Mouse (Mus musculus): ENCODE results near the gene Bola3. TPM values are rescaled to one million over a fixed set of nuclear protein-coding genes. Genes with fewer than 3 reads are reported as not detected.
A peak's percentile ranks its signal among the peaks of the same experiment; 100 is the strongest.

Bola3 gene
- polyA plus RNA-seq, 1 experiment, result 60.8 TPM

GRCm38 (mm10) chr6:83354856-83355781 lies 6.2 kb downstream of the Bola3 start:
- peaks cover 2% of the 10 kb centered on the region; the same call in 1 of the 2 replicates for H3K4me1 ChIP-seq (ENCODE audit: control insufficient read depth, insufficient read depth, low read length)
- H3K4me3 ChIP-seq (ENCODE audit: insufficient read depth, low read length), result no peak overlapping the region
- TF ChIP-seq POLR2A (IDR thresholded peaks at IDR 0.05; ENCODE audit: extremely low read depth, insufficient read depth, low read length) (no peak), CTCF (IDR thresholded peaks at IDR 0.05; ENCODE audit: extremely low read depth, insufficient read depth, low read length) (no peak)
- no peak overlapping the region for H3K27ac ChIP-seq (ENCODE audit: insufficient read depth, low read length)

GRCm38 (mm10) chr6:83356569-83357138 lies 7.7 kb downstream of the Bola3 start:
- Histone ChIP-seq H3K4me1 (ENCODE audit: control insufficient read depth, insufficient read depth, low read length) (no peaks in the 10 kb centered on the region), H3K4me3 (ENCODE audit: insufficient read depth, low read length) (no peak overlapping the region), H3K27ac (ENCODE audit: insufficient read depth, low read length) (no peak overlapping the region)
- no peak for TF ChIP-seq POLR2A (IDR thresholded peaks at IDR 0.05; ENCODE audit: extremely low read depth, insufficient read depth, low read length)
- peak; percentile 90 for TF ChIP-seq CTCF (IDR thresholded peaks at IDR 0.05; ENCODE audit: extremely low read depth, insufficient read depth, low read length)

- H3K27ac ChIP-seq (ENCODE audit: insufficient read depth, low read length), result no peak overlapping the region
- H3K4me3 ChIP-seq (ENCODE audit: insufficient read depth, low read length), result no peak overlapping the region
- H3K4me1 ChIP-seq (ENCODE audit: control insufficient read depth, insufficient read depth, low read length), result no peaks in the 10 kb centered on the region
- TF ChIP-seq CTCF (IDR thresholded peaks at IDR 0.05; ENCODE audit: extremely low read depth, insufficient read depth, low read length) (no peak), POLR2A (IDR thresholded peaks at IDR 0.05; ENCODE audit: extremely low read depth, insufficient read depth, low read length) (no peak)
Observed at GRCm38 (mm10) chr6:83357436-83357835, 8.5 kb downstream of the Bola3 start.

GRCm38 (mm10) chr6:83361523-83362248 lies 12.7 kb downstream of the Bola3 start:
- H3K4me1 ChIP-seq (ENCODE audit: control insufficient read depth, insufficient read depth, low read length), result no peaks in the 10 kb centered on the region
- no peak for TF ChIP-seq CTCF (IDR thresholded peaks at IDR 0.05; ENCODE audit: extremely low read depth, insufficient read depth, low read length)
- TF ChIP-seq POLR2A (IDR thresholded peaks at IDR 0.05; ENCODE audit: extremely low read depth, insufficient read depth, low read length), result no peak
- no peak overlapping the region for H3K27ac ChIP-seq (ENCODE audit: insufficient read depth, low read length)
- no peak overlapping the region for H3K4me3 ChIP-seq (ENCODE audit: insufficient read depth, low read length)

GRCm38 (mm10) chr6:83363075-83363474 lies 14.1 kb downstream of the Bola3 start:
- no peaks in the 10 kb centered on the region for H3K4me1 ChIP-seq (ENCODE audit: control insufficient read depth, insufficient read depth, low read length)
- no peak overlapping the region for H3K27ac ChIP-seq (ENCODE audit: insufficient read depth, low read length)
- H3K4me3 ChIP-seq (ENCODE audit: insufficient read depth, low read length), result no peak overlapping the region
- TF ChIP-seq POLR2A (IDR thresholded peaks at IDR 0.05; ENCODE audit: extremely low read depth, insufficient read depth, low read length) (no peak), CTCF (IDR thresholded peaks at IDR 0.05; ENCODE audit: extremely low read depth, insufficient read depth, low read length) (no peak)

GRCm38 (mm10) chr6:83370316-83370965 lies 21.5 kb downstream of the Bola3 start:
- Histone ChIP-seq H3K4me3 (ENCODE audit: insufficient read depth, low read length) (no peak overlapping the region), H3K27ac (ENCODE audit: insufficient read depth, low read length) (no peak overlapping the region), H3K4me1 (ENCODE audit: control insufficient read depth, insufficient read depth, low read length) (peaks cover 6% of the 10 kb centered on the region; the same call in 1 of the 2 replicates)
- TF ChIP-seq POLR2A (IDR thresholded peaks at IDR 0.05; ENCODE audit: extremely low read depth, insufficient read depth, low read length) (no peak), CTCF (IDR thresholded peaks at IDR 0.05; ENCODE audit: extremely low read depth, insufficient read depth, low read length) (no peak)

- H3K27ac ChIP-seq (ENCODE audit: insufficient read depth, low read length), result no peak overlapping the region
- TF ChIP-seq CTCF (IDR thresholded peaks at IDR 0.05; ENCODE audit: extremely low read depth, insufficient read depth, low read length) (no peak), POLR2A (IDR thresholded peaks at IDR 0.05; ENCODE audit: extremely low read depth, insufficient read depth, low read length) (no peak)
- peaks cover 6% of the 10 kb centered on the region; the same call in 1 of the 2 replicates for H3K4me1 ChIP-seq (ENCODE audit: control insufficient read depth, insufficient read depth, low read length)
- no peak overlapping the region for H3K4me3 ChIP-seq (ENCODE audit: insufficient read depth, low read length)
Observed at GRCm38 (mm10) chr6:83371350-83371749, 22.4 kb downstream of the Bola3 start.

GRCm38 (mm10) chr6:83373704-83374300 lies 24.9 kb downstream of the Bola3 start:
- H3K27ac ChIP-seq (ENCODE audit: insufficient read depth, low read length), result no peak overlapping the region
- no peak overlapping the region for H3K4me3 ChIP-seq (ENCODE audit: insufficient read depth, low read length)
- peaks cover 6% of the 10 kb centered on the region; the same call in 1 of the 2 replicates for H3K4me1 ChIP-seq (ENCODE audit: control insufficient read depth, insufficient read depth, low read length)
- TF ChIP-seq CTCF (IDR thresholded peaks at IDR 0.05; ENCODE audit: extremely low read depth, insufficient read depth, low read length), result no peak
- TF ChIP-seq POLR2A (IDR thresholded peaks at IDR 0.05; ENCODE audit: extremely low read depth, insufficient read depth, low read length), result no peak
